10 mouse cellular contexts compared by ENCODE assay signal in the genomic region with DNA sequence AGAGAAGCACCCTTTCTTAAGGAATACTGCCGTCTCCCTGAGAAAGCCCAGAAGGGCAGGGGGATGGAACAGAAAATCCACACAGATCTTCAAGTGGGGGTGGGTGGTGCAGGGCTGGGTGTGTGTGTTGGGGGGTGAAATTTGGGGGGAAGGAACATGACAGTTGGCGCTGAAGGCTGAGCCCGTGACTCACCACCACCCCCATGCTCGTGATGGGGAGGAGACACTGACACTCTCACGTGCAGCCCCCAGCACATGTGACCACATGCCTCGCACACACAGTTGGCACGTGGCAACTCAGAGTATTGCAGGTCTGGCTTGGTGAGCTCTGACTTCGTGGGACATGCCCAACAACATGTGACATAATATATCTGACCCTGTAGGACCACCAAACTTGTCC. TPM values are rescaled to one million over a fixed set of nuclear protein-coding genes. Genes with fewer than 3 reads are reported as not detected.
A peak's percentile ranks its signal among the peaks of the same experiment; 100 is the strongest.
DNase-seq lines count a peak whose midpoint lies in the region; ATAC-seq and TF ChIP-seq lines count a peak whose summit lies in the region.
"Had no signal": no experiment of that assay in that cellular context is flagged by ENCODE, and none has a peak within 500 bp of the region (broad histone marks: within the 10 kb centered on the region; RNA-seq: fewer than 3 reads in every experiment).

No protein-coding gene starts in this region.

- no peak overlapping the region for H3K4me3 ChIP-seq in stomach, embryonic 14.5 days (ENCODE audit: low read depth, low read length)
- H3K4me3 ChIP-seq in stomach, postnatal 0 days (ENCODE audit: low read depth, low read length), result no peak overlapping the region
- no peak overlapping the region for H3K4me3 ChIP-seq in hindbrain, embryonic 11.5 days (ENCODE audit: low read depth, low read length)
- H3K4me3 ChIP-seq in limb, embryonic 12.5 days (replicated peaks), result peak overlapping the region; percentile 77; the same call in 1 of the 2 replicates

- no peaks in the 10 kb centered on the region for H3K9me3 ChIP-seq in stomach, embryonic 14.5 days (ENCODE audit: control insufficient read depth, low read depth, low read length)
- H3K9me3 ChIP-seq in stomach, postnatal 0 days (ENCODE audit: control insufficient read depth, low read length), result no peaks in the 10 kb centered on the region
- no peaks in the 10 kb centered on the region for H3K9me3 ChIP-seq in hindbrain, embryonic 11.5 days (ENCODE audit: control insufficient read depth, low read length)
- H3K9me3 ChIP-seq in limb, embryonic 12.5 days, result no peaks in the 10 kb centered on the region

- H3K27me3 ChIP-seq in stomach, embryonic 14.5 days (ENCODE audit: control insufficient read depth, insufficient read depth, low read length), result no peaks in the 10 kb centered on the region
- no peaks in the 10 kb centered on the region for H3K27me3 ChIP-seq in stomach, postnatal 0 days (ENCODE audit: control insufficient read depth, insufficient read depth, low read length)
- no peaks in the 10 kb centered on the region for H3K27me3 ChIP-seq in hindbrain, embryonic 11.5 days (ENCODE audit: control insufficient read depth, insufficient read depth, low read length)
- no peaks in the 10 kb centered on the region for H3K27me3 ChIP-seq in limb, embryonic 12.5 days

- ATAC-seq in stomach, embryonic 14.5 days (ENCODE audit: insufficient number of reproducible peaks, insufficient read depth, low FRiP score, low read depth), result no peak
- no peak for ATAC-seq in stomach, postnatal 0 days (ENCODE audit: low FRiP score, low TSS enrichment)
- ATAC-seq in hindbrain, embryonic 11.5 days (ENCODE audit: low FRiP score), result no peak
- ATAC-seq in limb, embryonic 12.5 days (ENCODE audit: insufficient number of reproducible peaks, insufficient read depth, low FRiP score, low TSS enrichment, low read depth), result no peak

- H3K4me1 ChIP-seq in stomach, embryonic 14.5 days (ENCODE audit: control insufficient read depth, insufficient read depth, low read length), result peaks cover 35% of the 10 kb centered on the region
- H3K4me1 ChIP-seq in stomach, postnatal 0 days (replicated peaks; ENCODE audit: control insufficient read depth, insufficient read depth), result 0 out of 2 replicates have a peak, but pooled peaks cover 2% of the 10 kb centered on the region
- H3K4me1 ChIP-seq in hindbrain, embryonic 11.5 days (replicated peaks; ENCODE audit: control insufficient read depth, insufficient read depth, low read length), result peaks cover 22% of the 10 kb centered on the region
- H3K4me1 ChIP-seq in limb, embryonic 12.5 days (replicated peaks), result peaks cover 52% of the 10 kb centered on the region

- H3K27ac ChIP-seq in stomach, embryonic 14.5 days (ENCODE audit: low read length), result peak overlapping the region; percentile 83; the same call in 1 of the 2 replicates
- no peak overlapping the region for H3K27ac ChIP-seq in stomach, postnatal 0 days (replicated peaks)
- H3K27ac ChIP-seq in hindbrain, embryonic 11.5 days (ENCODE audit: low read depth, low read length), result peak overlapping the region; percentile 91; the same call in 1 of the 2 replicates
- H3K27ac ChIP-seq in limb, embryonic 12.5 days, result peak overlapping the region; percentile 94
- H3K27ac ChIP-seq: macrophage had no signal

- no peak for TF ChIP-seq EP300 in stomach, postnatal 0 days (optimal IDR thresholded peaks at IDR 0.05)

- no peak overlapping the region for H3K4me2 ChIP-seq in stomach, embryonic 14.5 days (replicated peaks; ENCODE audit: low read depth, low read length)
- H3K4me2 ChIP-seq in stomach, postnatal 0 days (replicated peaks; ENCODE audit: low read depth), result no peak overlapping the region
- no peak overlapping the region for H3K4me2 ChIP-seq in hindbrain, embryonic 11.5 days (replicated peaks; ENCODE audit: low read depth, low read length)
- H3K4me2 ChIP-seq in limb, embryonic 12.5 days, result no peak overlapping the region

- WGBS in stomach, embryonic 14.5 days, result 84% methylated on average over 8 of the region's 8 CpGs
- 78% methylated on average over 8 of the region's 8 CpGs for WGBS in stomach, postnatal 0 days
- WGBS in hindbrain, embryonic 11.5 days, result 82% methylated on average over 8 of the region's 8 CpGs
- WGBS in limb, embryonic 12.5 days, result 84% methylated on average over 8 of the region's 8 CpGs

- no peaks in the 10 kb centered on the region for H3K36me3 ChIP-seq in stomach, embryonic 14.5 days (ENCODE audit: control insufficient read depth, insufficient read depth, low read length)
- H3K36me3 ChIP-seq in stomach, postnatal 0 days (ENCODE audit: control insufficient read depth, insufficient read depth, low read length), result no peaks in the 10 kb centered on the region
- H3K36me3 ChIP-seq in hindbrain, embryonic 11.5 days (ENCODE audit: control insufficient read depth, insufficient read depth, low read length), result no peaks in the 10 kb centered on the region
- H3K36me3 ChIP-seq in limb, embryonic 12.5 days, result peaks cover 8% of the 10 kb centered on the region; the same call in 1 of the 2 replicates

- no peak for DNase-seq in stomach, postnatal 0 days (ENCODE audit: low spot score)
- no peak for DNase-seq in hindbrain, embryonic 11.5 days (ENCODE audit: low spot score)
- no peak for DNase-seq in retina, embryonic 14.5 days (ENCODE audit: low spot score)
- DNase-seq in embryo, embryonic 11 days, result no peak
- no peak for DNase-seq in lung, adult 18-20 months
- DNase-seq: gastrocnemius, postnatal 14 days; kidney, adult 8-10 months had no signal

- no peak for TF ChIP-seq CTCF in stomach, postnatal 0 days (IDR thresholded peaks at IDR 0.05; ENCODE audit: low read depth)

- H3K9ac ChIP-seq in stomach, embryonic 14.5 days (replicated peaks; ENCODE audit: low read depth, low read length), result no peak overlapping the region
- no peak overlapping the region for H3K9ac ChIP-seq in stomach, postnatal 0 days (ENCODE audit: low read length)
- no peak overlapping the region for H3K9ac ChIP-seq in hindbrain, embryonic 11.5 days (ENCODE audit: low read depth, low read length)
- H3K9ac ChIP-seq in limb, embryonic 12.5 days (replicated peaks), result peak overlapping the region; percentile 91; the same call in 1 of the 2 replicates

RNA-seq across cellular contexts. Expression of a gene that starts 1.6 kb away (rescaled TPM):
- polyA plus RNA-seq in stomach, embryonic 14.5 days (2014; fragmentation: Nextera tagmentation; extraction: Ambion mirVana), result 25.9 and 27.9 TPM in 2 replicates
- polyA plus RNA-seq in stomach, postnatal 0 days (2015; fragmentation: Nextera tagmentation; extraction: Ambion mirVana), result 12.1 and 12.9 TPM in 2 replicates
- 17.9 and 19.9 TPM in 2 replicates for polyA plus RNA-seq in hindbrain, embryonic 11.5 days (2014; fragmentation: Nextera tagmentation; extraction: Ambion mirVana)
- 39.5 and 40.9 TPM in 2 replicates for polyA plus RNA-seq in limb, embryonic 12.5 days (2016; fragmentation: Nextera tagmentation; extraction: Ambion mirVana)

RNA-seq across cellular contexts. Expression of a gene that starts 1.8 kb away (rescaled TPM):
- 12.3 and 13.0 TPM in 2 replicates for polyA plus RNA-seq in stomach, embryonic 14.5 days (2014; fragmentation: Nextera tagmentation; extraction: Ambion mirVana)
- 1.7 and 2.2 TPM in 2 replicates for polyA plus RNA-seq in stomach, postnatal 0 days (2015; fragmentation: Nextera tagmentation; extraction: Ambion mirVana)
- polyA plus RNA-seq in hindbrain, embryonic 11.5 days (2014; fragmentation: Nextera tagmentation; extraction: Ambion mirVana), result 8.9 and 14.4 TPM in 2 replicates
- polyA plus RNA-seq in limb, embryonic 12.5 days (2016; fragmentation: Nextera tagmentation; extraction: Ambion mirVana), result 12.4 and 15.0 TPM in 2 replicates
